Mouse (Mus musculus): ENCODE measurements around the gene Dysf.

DNA sequence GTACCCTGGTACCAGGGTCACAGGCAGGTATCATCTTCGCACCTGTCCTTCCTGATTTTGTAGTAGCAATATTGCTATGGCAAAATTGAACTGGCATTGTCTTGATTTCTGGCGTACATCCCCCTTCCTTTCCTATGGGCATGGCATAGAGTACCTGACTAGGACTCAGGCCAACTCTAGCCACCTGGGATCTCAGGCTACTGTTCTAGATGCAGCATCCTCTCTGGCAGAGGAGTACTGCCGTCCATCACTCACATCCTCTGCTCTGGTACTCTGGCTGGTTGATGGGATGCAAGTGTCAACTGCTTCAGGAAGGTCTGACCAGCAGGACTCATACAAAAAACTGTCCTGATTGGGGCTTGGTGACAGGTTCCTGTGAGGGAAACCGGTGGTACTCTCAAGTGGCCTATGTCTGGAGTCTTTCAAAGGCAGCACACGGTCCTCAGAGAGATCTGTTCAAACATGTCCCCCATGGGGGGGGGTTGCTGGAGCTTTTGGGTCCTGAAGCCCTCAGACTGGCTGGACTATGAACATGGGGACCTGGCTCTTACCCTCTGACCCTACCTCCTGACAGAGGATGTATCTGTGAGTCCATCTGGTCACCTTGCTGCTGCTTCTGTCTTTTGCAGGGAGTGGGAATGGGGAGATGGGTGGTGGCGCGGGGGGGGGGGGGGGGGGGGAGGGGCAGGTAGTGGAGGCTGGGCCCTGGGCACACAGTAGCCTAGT, 125.8 kb downstream of the Dysf start:
- TF ChIP-seq POLR2A (IDR thresholded peaks at IDR 0.05; ENCODE audit: insufficient read depth, low read depth, low read length) (no peak), CTCF (IDR thresholded peaks at IDR 0.05; ENCODE audit: insufficient read depth, low read depth, low read length) (no peak)

Data from olfactory bulb, adult 2 months (tissue).